Mouse (Mus musculus): Measurements from ENCODE around the gene Sec16b. TPM values are rescaled to one million over a fixed set of nuclear protein-coding genes. Genes with fewer than 3 reads are reported as not detected.

Sec16b gene
- polyA plus RNA-seq, 2 experiments, result 5.9 to 6.1 TPM

DNA sequence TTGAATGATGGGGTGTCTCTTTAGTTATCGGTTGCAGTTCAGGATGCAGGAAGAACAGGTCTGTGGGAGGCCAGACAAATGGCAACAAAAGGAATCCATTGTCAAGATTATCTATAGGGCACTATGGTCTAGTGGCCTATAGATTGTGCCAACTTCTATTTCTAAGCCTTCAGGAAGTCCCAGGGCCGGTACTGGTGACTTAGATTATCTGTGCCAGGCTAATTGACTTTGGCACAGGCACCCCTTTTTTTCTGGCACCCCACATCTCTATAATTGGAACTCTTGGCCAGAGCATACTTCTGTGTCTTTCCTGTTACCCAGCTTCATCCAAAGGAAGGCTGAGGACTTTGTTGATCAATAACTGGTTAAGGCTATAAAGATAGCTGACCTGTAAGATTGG, 12.9 kb downstream of the Sec16b start:
- ATAC-seq (ENCODE audit: low FRiP score, low read depth), result no peak
- no peak overlapping the region for H3K9ac ChIP-seq (ENCODE audit: low read depth, low read length, severe bottlenecking)
- 77% methylated on average over 2 of the region's 2 CpGs for WGBS
- no peak for TF ChIP-seq POLR2A (IDR thresholded peaks at IDR 0.05; ENCODE audit: borderline replicate concordance, extremely low read depth, insufficient read depth, insufficient read length)
- H3K27me3 ChIP-seq (ENCODE audit: control insufficient read depth, insufficient read depth, low read length), result no peaks in the 10 kb centered on the region
- no peaks in the 10 kb centered on the region for H3K9me3 ChIP-seq (ENCODE audit: control insufficient read depth, low read length)
- no peak overlapping the region for H3K27ac ChIP-seq (replicated peaks; ENCODE audit: low read depth, low read length)
- H3K36me3 ChIP-seq (ENCODE audit: control insufficient read depth, insufficient read depth, low read length), result no peaks in the 10 kb centered on the region
- H3K4me3 ChIP-seq (replicated peaks; ENCODE audit: low read length), result no peak overlapping the region
- peaks cover 12% of the 10 kb centered on the region for H3K4me1 ChIP-seq (ENCODE audit: control insufficient read depth, insufficient read depth, low read length)
- no peak for DNase-seq (ENCODE audit: low spot score)
- H3K4me2 ChIP-seq (replicated peaks; ENCODE audit: low read depth, low read length, severe bottlenecking), result no peak overlapping the region

DNA sequence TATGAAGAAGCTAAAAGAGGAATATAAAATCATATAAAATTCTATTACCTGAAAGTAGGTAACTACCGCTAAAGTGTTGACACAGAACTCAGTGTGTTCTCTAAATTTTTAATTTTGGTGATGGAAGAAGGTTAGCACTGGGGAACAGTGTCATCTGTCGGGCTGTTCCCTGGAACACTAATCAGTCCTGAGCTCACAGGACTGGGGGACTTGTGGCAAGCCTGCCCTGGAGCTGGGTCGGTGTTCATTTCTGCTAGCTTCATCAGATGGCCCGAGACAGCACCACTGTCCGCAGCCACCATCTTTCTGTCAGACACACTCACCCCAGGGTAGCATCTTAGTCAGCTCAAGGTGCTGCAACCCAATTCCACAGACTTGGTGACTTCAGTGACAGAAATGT, 15.8 kb downstream of the Sec16b start:
- no peak overlapping the region for H3K4me3 ChIP-seq (replicated peaks; ENCODE audit: low read length)
- peaks cover 11% of the 10 kb centered on the region for H3K4me1 ChIP-seq (ENCODE audit: control insufficient read depth, insufficient read depth, low read length)
- no peak for ATAC-seq (ENCODE audit: low FRiP score, low read depth)
- no peak overlapping the region for H3K27ac ChIP-seq (replicated peaks; ENCODE audit: low read depth, low read length)
- no peak for DNase-seq (ENCODE audit: low spot score)
- WGBS, result 88% methylated on average over 5 of the region's 5 CpGs
- H3K27me3 ChIP-seq (ENCODE audit: control insufficient read depth, insufficient read depth, low read length), result no peaks in the 10 kb centered on the region
- no peaks in the 10 kb centered on the region for H3K36me3 ChIP-seq (ENCODE audit: control insufficient read depth, insufficient read depth, low read length)
- no peaks in the 10 kb centered on the region for H3K9me3 ChIP-seq (ENCODE audit: control insufficient read depth, low read length)
- no peak overlapping the region for H3K9ac ChIP-seq (ENCODE audit: low read depth, low read length, severe bottlenecking)
- no peak for TF ChIP-seq POLR2A (IDR thresholded peaks at IDR 0.05; ENCODE audit: borderline replicate concordance, extremely low read depth, insufficient read depth, insufficient read length)
- no peak overlapping the region for H3K4me2 ChIP-seq (replicated peaks; ENCODE audit: low read depth, low read length, severe bottlenecking)

DNA sequence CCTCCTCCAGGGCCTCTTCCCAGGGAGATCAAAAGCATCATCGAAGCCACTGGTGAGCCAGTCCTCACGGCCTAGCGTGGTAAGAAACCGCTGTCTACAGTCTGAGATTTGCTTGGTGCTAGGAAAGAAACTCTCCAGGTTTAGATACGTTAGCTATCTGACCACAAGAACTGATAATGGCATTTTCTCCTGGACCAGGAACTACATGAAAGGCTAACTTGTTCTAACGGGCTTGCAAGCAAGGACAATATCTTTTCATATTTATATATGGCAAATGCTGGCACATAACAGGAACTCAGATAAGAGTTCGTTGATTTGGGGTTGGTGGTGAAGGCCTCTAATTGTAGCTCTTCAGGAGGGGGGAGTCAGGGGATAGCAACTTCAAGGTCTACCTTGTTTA, 18.2 kb downstream of the Sec16b start:
- no peak for TF ChIP-seq POLR2A (IDR thresholded peaks at IDR 0.05; ENCODE audit: borderline replicate concordance, extremely low read depth, insufficient read depth, insufficient read length)

DNA sequence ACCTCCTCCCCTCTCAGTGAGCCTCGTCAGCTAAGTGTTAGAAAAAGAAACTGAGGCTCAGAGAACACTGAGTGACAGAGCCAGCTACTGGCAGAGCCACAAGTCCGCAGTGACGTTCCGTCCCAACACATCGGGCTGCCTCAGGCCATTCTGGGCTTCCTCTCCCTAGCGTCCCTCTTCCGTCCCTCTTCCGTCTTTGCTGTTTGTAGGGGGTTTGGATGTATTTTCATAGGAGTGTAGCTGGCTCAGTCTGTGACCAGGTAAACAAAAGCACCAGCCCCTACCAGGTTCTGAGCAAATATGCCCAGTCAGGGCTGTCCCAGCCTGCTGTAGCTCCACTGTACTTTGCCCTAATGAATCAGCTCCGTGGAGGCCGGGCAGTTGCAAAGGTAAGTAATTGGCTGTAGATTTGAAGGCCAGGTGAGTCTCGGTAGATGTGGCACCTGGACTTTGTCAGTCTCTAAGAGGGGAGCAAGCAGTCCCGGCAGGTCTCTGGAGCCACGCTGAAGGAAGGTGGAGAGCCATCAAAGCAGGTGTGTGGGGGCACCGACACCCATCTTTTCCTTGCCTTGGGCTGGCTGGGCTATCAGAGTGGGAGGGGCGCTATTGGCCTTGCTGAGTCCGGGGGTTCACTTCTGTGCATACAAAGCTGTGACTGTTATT, 19.3 kb downstream of the Sec16b start:
- no peaks in the 10 kb centered on the region for H3K4me1 ChIP-seq (ENCODE audit: control insufficient read depth, insufficient read depth, low read length)
- no peak for DNase-seq (ENCODE audit: low spot score)
- H3K4me2 ChIP-seq (replicated peaks; ENCODE audit: low read depth, low read length, severe bottlenecking), result no peak overlapping the region
- no peak overlapping the region for H3K4me3 ChIP-seq (replicated peaks; ENCODE audit: low read length)
- TF ChIP-seq POLR2A (IDR thresholded peaks at IDR 0.05; ENCODE audit: borderline replicate concordance, extremely low read depth, insufficient read depth, insufficient read length), result no peak
- WGBS, result 86% methylated on average over 16 of the region's 16 CpGs
- ATAC-seq (ENCODE audit: low FRiP score, low read depth), result no peak
- H3K9me3 ChIP-seq (ENCODE audit: control insufficient read depth, low read length), result no peaks in the 10 kb centered on the region
- H3K27me3 ChIP-seq (ENCODE audit: control insufficient read depth, insufficient read depth, low read length), result no peaks in the 10 kb centered on the region
- H3K27ac ChIP-seq (replicated peaks; ENCODE audit: low read depth, low read length), result no peak overlapping the region
- H3K9ac ChIP-seq (ENCODE audit: low read depth, low read length, severe bottlenecking), result no peak overlapping the region
- H3K36me3 ChIP-seq (ENCODE audit: control insufficient read depth, insufficient read depth, low read length), result no peaks in the 10 kb centered on the region

More for the DNA sequence above, 18.2 kb downstream of the Sec16b start:
- H3K27me3 ChIP-seq (ENCODE audit: control insufficient read depth, insufficient read depth, low read length), result no peaks in the 10 kb centered on the region
- H3K27ac ChIP-seq (replicated peaks; ENCODE audit: low read depth, low read length), result no peak overlapping the region
- no peak overlapping the region for H3K4me3 ChIP-seq (replicated peaks; ENCODE audit: low read length)
- H3K9ac ChIP-seq (ENCODE audit: low read depth, low read length, severe bottlenecking), result no peak overlapping the region
- no peak overlapping the region for H3K4me2 ChIP-seq (replicated peaks; ENCODE audit: low read depth, low read length, severe bottlenecking)
- DNase-seq (ENCODE audit: low spot score), result no peak
- no peak for ATAC-seq (ENCODE audit: low FRiP score, low read depth)
- no peaks in the 10 kb centered on the region for H3K4me1 ChIP-seq (ENCODE audit: control insufficient read depth, insufficient read depth, low read length)
- H3K9me3 ChIP-seq (ENCODE audit: control insufficient read depth, low read length), result no peaks in the 10 kb centered on the region
- WGBS, result 86% methylated on average over 7 of the region's 7 CpGs
- H3K36me3 ChIP-seq (ENCODE audit: control insufficient read depth, insufficient read depth, low read length), result no peaks in the 10 kb centered on the region

DNA sequence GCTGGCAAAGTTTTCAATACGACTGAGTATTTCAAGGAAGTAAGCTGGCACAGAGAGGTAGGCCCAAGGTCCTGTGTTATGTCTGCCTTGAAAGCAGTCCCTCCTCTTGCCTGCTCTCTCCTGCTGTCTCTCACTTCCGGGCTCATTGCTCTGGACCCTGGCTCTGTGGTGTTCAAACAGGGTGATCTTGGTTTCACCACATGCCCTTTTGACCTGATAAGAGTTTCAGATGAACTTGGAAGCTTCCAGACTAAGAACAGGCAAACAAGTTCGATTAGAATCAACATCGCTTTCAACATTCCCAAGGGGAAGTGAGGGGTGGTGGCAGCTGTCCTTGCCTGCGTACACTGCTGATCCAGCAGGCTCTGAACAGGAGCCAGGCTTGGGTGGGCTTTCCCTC, 20.1 kb downstream of the Sec16b start:
- ATAC-seq (ENCODE audit: low FRiP score, low read depth), result no peak
- no peaks in the 10 kb centered on the region for H3K4me1 ChIP-seq (ENCODE audit: control insufficient read depth, insufficient read depth, low read length)

More for the DNA sequence above, 20.1 kb downstream of the Sec16b start:
- no peak for TF ChIP-seq POLR2A (IDR thresholded peaks at IDR 0.05; ENCODE audit: borderline replicate concordance, extremely low read depth, insufficient read depth, insufficient read length)
- Histone ChIP-seq H3K4me3 (replicated peaks; ENCODE audit: low read length) (no peak overlapping the region), H3K27me3 (ENCODE audit: control insufficient read depth, insufficient read depth, low read length) (no peaks in the 10 kb centered on the region), H3K36me3 (ENCODE audit: control insufficient read depth, insufficient read depth, low read length) (no peaks in the 10 kb centered on the region), H3K4me2 (replicated peaks; ENCODE audit: low read depth, low read length, severe bottlenecking) (no peak overlapping the region), H3K27ac (replicated peaks; ENCODE audit: low read depth, low read length) (no peak overlapping the region), H3K9ac (ENCODE audit: low read depth, low read length, severe bottlenecking) (no peak overlapping the region), H3K9me3 (ENCODE audit: control insufficient read depth, low read length) (no peaks in the 10 kb centered on the region)
- DNase-seq (ENCODE audit: low spot score), result no peak
- 65% methylated on average over 5 of the region's 5 CpGs for WGBS

Data from limb, embryonic 14.5 days (tissue).